ENCODE assay signal across 9 mouse cellular contexts in genomic region chr11:61091642-61092262, GRCm38 (mm10). TPM values are rescaled to one million over a fixed set of nuclear protein-coding genes. Genes with fewer than 3 reads are reported as not detected.
DNase-seq lines count a peak whose midpoint lies in the region; ATAC-seq and TF ChIP-seq lines count a peak whose summit lies in the region.
"Had no signal": no experiment of that assay in that cellular context is flagged by ENCODE, and none has a peak within 500 bp of the region (broad histone marks: within the 10 kb centered on the region; RNA-seq: fewer than 3 reads in every experiment).

No protein-coding gene starts in this region.

- no peaks in the 10 kb centered on the region for H3K27me3 ChIP-seq in heart, adult 2 months (ENCODE audit: control insufficient read depth, insufficient read depth, low read length)
- no peaks in the 10 kb centered on the region for H3K27me3 ChIP-seq in small intestine, adult 2 months (ENCODE audit: control insufficient read depth, insufficient read depth, low read length)

- H3K4me3 ChIP-seq in heart, adult 2 months = no peak overlapping the region
- no peak overlapping the region for H3K4me3 ChIP-seq in small intestine, adult 2 months (ENCODE audit: low read depth, low read length)
- H3K4me3 ChIP-seq: megakaryocyte, embryonic 14.5 days had no signal

- 0 out of 2 replicates have a peak, but pooled peaks have one; percentile 51 for TF ChIP-seq EP300 in heart, adult 2 months (IDR thresholded peaks at IDR 0.05; ENCODE audit: insufficient read depth, low read depth, low read length)

- peak; percentile 58 to 80 for DNase-seq in heart, adult 2 months
- DNase-seq in heart, adult 11 months = no peak
- peak; percentile 70 for DNase-seq in MN1 (ENCODE audit: low spot score)
- DNase-seq in cerebellum, postnatal 14 days = peak; percentile 90 to 93
- DNase-seq in gastrocnemius, postnatal 14 days = peak; percentile 69
- DNase-seq in layer of hippocampus, adult 9-10 months (ENCODE audit: low spot score) = peak; percentile 60

- intact Hi-C loops in heart, adult 2 months (cut with DNase I) = loop anchor here (1.0 to 5.0 kb wide), 3 partner anchors 119 to 179 kb away; partner anchors contain the start of gene Natd1
- intact Hi-C loops in gastrocnemius, postnatal 14 days (cut with DNase I; ENCODE audit: low total_unique reads) = loop anchor here (2.0 kb wide), 1 partner anchor 135 kb away; no protein-coding TSS in a partner anchor

- TF ChIP-seq POLR2A in heart, adult 2 months (IDR thresholded peaks at IDR 0.05; ENCODE audit: insufficient read depth, low read depth, low read length) = no peak
- no peak for TF ChIP-seq POLR2A in small intestine, adult 2 months (IDR thresholded peaks at IDR 0.05; ENCODE audit: low read depth, low read length)

- H3K27ac ChIP-seq in heart, adult 2 months = no peak overlapping the region
- H3K27ac ChIP-seq in small intestine, adult 2 months (ENCODE audit: insufficient read depth, low read depth, low read length) = no peak overlapping the region

- ATAC-seq in megakaryocyte progenitor cell, adult 5-6 weeks (replicated peaks; ENCODE audit: poor library complexity) = 0 out of 2 replicates have a peak, but pooled peaks have one; percentile 44

- no peak overlapping the region for H3K9ac ChIP-seq in heart, adult 2 months (ENCODE audit: low read depth, low read length)

- H3K36me3 ChIP-seq in heart, adult 2 months (ENCODE audit: control insufficient read depth, insufficient read depth, low read length) = no peaks in the 10 kb centered on the region
- no peaks in the 10 kb centered on the region for H3K36me3 ChIP-seq in small intestine, adult 2 months (ENCODE audit: control insufficient read depth, insufficient read depth, low read length)

- no peaks in the 10 kb centered on the region for H3K79me2 ChIP-seq in heart, adult 2 months (replicated peaks; ENCODE audit: control insufficient read depth, insufficient read depth, low read length)

- H3K4me1 ChIP-seq in heart, adult 2 months (ENCODE audit: control insufficient read depth, insufficient read depth, low read length) = no peaks in the 10 kb centered on the region
- no peaks in the 10 kb centered on the region for H3K4me1 ChIP-seq in small intestine, adult 2 months (ENCODE audit: control insufficient read depth, insufficient read depth, insufficient read length, low read length)

- 23% methylated on average over 7 of the region's 7 CpGs for WGBS in heart, adult 2 months
- 23% methylated on average over 7 of the region's 7 CpGs for WGBS in small intestine, adult 2 months

- peak; percentile 92 for TF ChIP-seq CTCF in heart, adult 2 months (IDR thresholded peaks at IDR 0.05)
- TF ChIP-seq CTCF in small intestine, adult 2 months (IDR thresholded peaks at IDR 0.05; ENCODE audit: extremely low read depth, insufficient read length, insufficient replicate concordance, low read depth, low read length) = peak; percentile 67; the same call in 1 of the 2 replicates

RNA-seq across cellular contexts. Expression of gene Tnfrsf13b, which starts 34.8 kb away (rescaled TPM):
- under 1 TPM; 0.25 to 0.70 TPM for total RNA-seq in heart, adult 2 months (2021)
- 1.5 and 4.4 TPM in 2 replicates for polyA plus RNA-seq in heart, adult 2 months (2012; rRNA removed)
- total RNA-seq in gastrocnemius, postnatal 14 days (2021) = under 1 TPM; 0.29 to 0.37 TPM
- total RNA-seq in megakaryocyte progenitor cell, adult 5-6 weeks (2015) = 39.9 and 42.4 TPM in 2 replicates
- total RNA-seq in megakaryocyte progenitor cell, adult 5-6 weeks (2017) = 55.3 and 64.2 TPM in 2 replicates
- polyA plus RNA-seq in small intestine, adult 2 months (2012; rRNA removed) = 12.2 and 30.8 TPM in 2 replicates

Comparison
In these comparisons a context has a peak if more than half of its experiments do, and no peak if none do; other contexts are left out.
1. RNA of gene Tnfrsf13b, which starts 34.8 kb away (total RNA-seq): 39.9 to 64.2 TPM in megakaryocyte progenitor cell, adult 5-6 weeks; 0.25 to 0.70 TPM in heart, adult 2 months and 0.29 to 0.37 TPM in gastrocnemius, postnatal 14 days; every median in the first group is over 10 times any median in the second.